In the genomic region with DNA sequence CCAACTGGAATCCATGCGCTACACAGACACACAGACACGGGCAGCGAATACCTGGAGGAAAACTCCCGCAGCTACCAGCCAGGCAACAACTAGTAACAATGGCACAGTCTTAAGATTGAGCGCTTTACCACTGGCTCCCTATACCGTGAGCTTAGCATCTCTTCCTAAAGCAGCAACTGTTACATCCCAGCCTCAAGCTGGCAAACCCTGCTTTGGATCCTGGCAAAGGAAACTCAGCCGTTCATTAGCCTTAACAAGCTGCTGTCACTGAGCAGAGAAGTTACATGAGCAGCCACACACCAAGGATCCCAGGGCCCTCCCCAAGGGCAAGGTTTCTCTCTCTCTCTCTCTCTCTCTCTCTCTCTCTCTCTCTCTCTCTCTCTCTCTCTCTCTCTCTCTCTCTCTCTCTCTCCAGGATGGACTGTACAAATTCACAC, we compare ENCODE assay signal across 7 mouse cellular contexts. TPM values are rescaled to one million over a fixed set of nuclear protein-coding genes. Genes with fewer than 3 reads are reported as not detected.
A peak's percentile ranks its signal among the peaks of the same experiment; 100 is the strongest.
DNase-seq lines count a peak whose midpoint lies in the region; ATAC-seq and TF ChIP-seq lines count a peak whose summit lies in the region.

No protein-coding gene starts in this region.

- peak overlapping the region; percentile 79 for H3K4me3 ChIP-seq in forebrain, postnatal 0 days (ENCODE audit: low read depth, low read length)
- peak overlapping the region; percentile 63 for H3K4me3 ChIP-seq in hindbrain, embryonic 13.5 days
- H3K4me3 ChIP-seq in midbrain, embryonic 11.5 days (ENCODE audit: low read depth, low read length), result peak overlapping the region; percentile 72
- H3K4me3 ChIP-seq in stomach, postnatal 0 days (ENCODE audit: low read depth, low read length), result peak overlapping the region; percentile 86

- peak overlapping the region; percentile 88 for H3K9ac ChIP-seq in forebrain, postnatal 0 days
- peak overlapping the region; percentile 96 for H3K9ac ChIP-seq in hindbrain, embryonic 13.5 days
- peak overlapping the region; percentile 99 for H3K9ac ChIP-seq in midbrain, embryonic 11.5 days (ENCODE audit: low read length)
- peak overlapping the region; percentile 71 for H3K9ac ChIP-seq in stomach, postnatal 0 days (ENCODE audit: low read length)

- TF ChIP-seq EP300 in stomach, postnatal 0 days (optimal IDR thresholded peaks at IDR 0.05), result no peak

- TF ChIP-seq CTCF in brain, embryonic 14.5 days (IDR thresholded peaks at IDR 0.05; ENCODE audit: borderline replicate concordance, extremely low read depth, insufficient read depth, insufficient read length), result no peak
- no peak for TF ChIP-seq CTCF in forebrain, postnatal 0 days (IDR thresholded peaks at IDR 0.05; ENCODE audit: low read depth)
- TF ChIP-seq CTCF in stomach, postnatal 0 days (IDR thresholded peaks at IDR 0.05; ENCODE audit: low read depth), result no peak

- H3K4me1 ChIP-seq in forebrain, postnatal 0 days (ENCODE audit: insufficient read depth), result peaks cover 31% of the 10 kb centered on the region
- H3K4me1 ChIP-seq in hindbrain, embryonic 13.5 days (replicated peaks), result peaks cover 52% of the 10 kb centered on the region
- peaks cover 7% of the 10 kb centered on the region for H3K4me1 ChIP-seq in midbrain, embryonic 11.5 days (ENCODE audit: control insufficient read depth, insufficient read depth, low read length)
- 0 out of 2 replicates have a peak, but pooled peaks cover 2% of the 10 kb centered on the region for H3K4me1 ChIP-seq in stomach, postnatal 0 days (replicated peaks; ENCODE audit: control insufficient read depth, insufficient read depth)

- no peaks in the 10 kb centered on the region for H3K27me3 ChIP-seq in forebrain, postnatal 0 days (ENCODE audit: insufficient read depth, low read length)
- no peaks in the 10 kb centered on the region for H3K27me3 ChIP-seq in hindbrain, embryonic 13.5 days
- no peaks in the 10 kb centered on the region for H3K27me3 ChIP-seq in midbrain, embryonic 11.5 days (ENCODE audit: control insufficient read depth, insufficient read depth, low read length)
- no peaks in the 10 kb centered on the region for H3K27me3 ChIP-seq in stomach, postnatal 0 days (ENCODE audit: control insufficient read depth, insufficient read depth, low read length)

- peak overlapping the region; percentile 73 for H3K4me2 ChIP-seq in forebrain, postnatal 0 days (ENCODE audit: low read depth)
- peak overlapping the region; percentile 80 for H3K4me2 ChIP-seq in hindbrain, embryonic 13.5 days
- H3K4me2 ChIP-seq in midbrain, embryonic 11.5 days, result peak overlapping the region; percentile 72
- H3K4me2 ChIP-seq in stomach, postnatal 0 days (replicated peaks; ENCODE audit: low read depth), result peak overlapping the region; percentile 62

- WGBS in forebrain, postnatal 0 days, result under 1% methylated on average over 7 of the region's 7 CpGs
- WGBS in hindbrain, embryonic 13.5 days, result 4% methylated on average over 7 of the region's 7 CpGs
- WGBS in midbrain, embryonic 11.5 days, result 19% methylated on average over 7 of the region's 7 CpGs
- 14% methylated on average over 7 of the region's 7 CpGs for WGBS in stomach, postnatal 0 days

- no peaks in the 10 kb centered on the region for H3K9me3 ChIP-seq in forebrain, postnatal 0 days (ENCODE audit: low read length)
- H3K9me3 ChIP-seq in hindbrain, embryonic 13.5 days, result no peaks in the 10 kb centered on the region
- H3K9me3 ChIP-seq in midbrain, embryonic 11.5 days (ENCODE audit: control insufficient read depth, low read length), result no peaks in the 10 kb centered on the region
- H3K9me3 ChIP-seq in stomach, postnatal 0 days (ENCODE audit: control insufficient read depth, low read length), result no peaks in the 10 kb centered on the region

- TF ChIP-seq POLR2A in brain, embryonic 14.5 days (IDR thresholded peaks at IDR 0.05; ENCODE audit: borderline replicate concordance, extremely low read depth, insufficient read depth, insufficient read length, poor library complexity, severe bottlenecking), result no peak

- ATAC-seq in forebrain, postnatal 0 days, result no peak
- no peak for ATAC-seq in hindbrain, embryonic 13.5 days (ENCODE audit: low FRiP score)
- no peak for ATAC-seq in midbrain, embryonic 11.5 days (ENCODE audit: low FRiP score)
- no peak for ATAC-seq in stomach, postnatal 0 days (ENCODE audit: low FRiP score, low TSS enrichment)

- peak; percentile 36 for DNase-seq in MN1 (ENCODE audit: low spot score)
- peak; percentile 94 for DNase-seq in brain, embryonic 14.5 days (ENCODE audit: low read depth)
- DNase-seq in forebrain, postnatal 0 days, result peak; percentile 85
- DNase-seq in left cerebral cortex, adult 8-10 months (ENCODE audit: low spot score in 2 of 2), result peak; percentile 42 to 49
- DNase-seq in midbrain, embryonic 11.5 days (ENCODE audit: low spot score, missing footprints), result peak; percentile 92
- peak; percentile 24 for DNase-seq in stomach, postnatal 0 days (ENCODE audit: low spot score)

- no peaks in the 10 kb centered on the region for H3K36me3 ChIP-seq in forebrain, postnatal 0 days (ENCODE audit: insufficient read depth)
- H3K36me3 ChIP-seq in hindbrain, embryonic 13.5 days, result no peaks in the 10 kb centered on the region
- no peaks in the 10 kb centered on the region for H3K36me3 ChIP-seq in midbrain, embryonic 11.5 days (ENCODE audit: control insufficient read depth, insufficient read depth, low read length)
- H3K36me3 ChIP-seq in stomach, postnatal 0 days (ENCODE audit: control insufficient read depth, insufficient read depth, low read length), result no peaks in the 10 kb centered on the region

- peak overlapping the region; percentile 100 for H3K27ac ChIP-seq in forebrain, postnatal 0 days (ENCODE audit: low read depth, low read length)
- H3K27ac ChIP-seq in hindbrain, embryonic 13.5 days, result peak overlapping the region; percentile 100
- peak overlapping the region; percentile 84 for H3K27ac ChIP-seq in midbrain, embryonic 11.5 days (ENCODE audit: low read depth, low read length)
- H3K27ac ChIP-seq in stomach, postnatal 0 days (replicated peaks), result peak overlapping the region; percentile 100

RNA-seq across cellular contexts. Expression of a gene that starts 2.7 kb away (rescaled TPM):
- 25.8 and 42.7 TPM in 2 replicates for polyA plus RNA-seq in brain, embryonic 14.5 days (2012; rRNA removed)
- total RNA-seq in forebrain, postnatal 0 days (2014; rRNA removed), result 51.4 and 61.5 TPM in 2 replicates
- 98.1 and 154 TPM in 2 replicates for polyA plus RNA-seq in forebrain, postnatal 0 days (2015; fragmentation: Nextera tagmentation; extraction: Ambion mirVana)
- 93.3 and 100 TPM in 2 replicates for polyA plus RNA-seq in hindbrain, embryonic 13.5 days (2015; fragmentation: Nextera tagmentation; extraction: Ambion mirVana)
- 10 to 100 TPM; 38.9 to 48.5 (median 42.0) TPM for total RNA-seq in left cerebral cortex, adult 8-10 months (2022)
- polyA plus RNA-seq in midbrain, embryonic 11.5 days (2014; fragmentation: Nextera tagmentation; extraction: Ambion mirVana), result 30.4 and 32.0 TPM in 2 replicates
- 15.4 and 16.4 TPM in 2 replicates for polyA plus RNA-seq in stomach, postnatal 0 days (2015; fragmentation: Nextera tagmentation; extraction: Ambion mirVana)

Comparison
In these comparisons a context has a peak if more than half of its experiments do, and no peak if none do; other contexts are left out.
1. DNase-seq: peak in every context shown above with its lines; median percentile 94 in brain, embryonic 14.5 days; 92 in midbrain, embryonic 11.5 days; 85 in forebrain, postnatal 0 days; 46 in left cerebral cortex, adult 8-10 months; 36 in MN1; 24 in stomach, postnatal 0 days.